Mouse (Mus musculus): ENCODE measurements at regions not wholly inside any gene's neighbourhood (a gene's known extent, or its start where the extent isn't known, plus 50 kb on each side); places are given as distances from the start of the nearest gene placed in this dataset.

DNA sequence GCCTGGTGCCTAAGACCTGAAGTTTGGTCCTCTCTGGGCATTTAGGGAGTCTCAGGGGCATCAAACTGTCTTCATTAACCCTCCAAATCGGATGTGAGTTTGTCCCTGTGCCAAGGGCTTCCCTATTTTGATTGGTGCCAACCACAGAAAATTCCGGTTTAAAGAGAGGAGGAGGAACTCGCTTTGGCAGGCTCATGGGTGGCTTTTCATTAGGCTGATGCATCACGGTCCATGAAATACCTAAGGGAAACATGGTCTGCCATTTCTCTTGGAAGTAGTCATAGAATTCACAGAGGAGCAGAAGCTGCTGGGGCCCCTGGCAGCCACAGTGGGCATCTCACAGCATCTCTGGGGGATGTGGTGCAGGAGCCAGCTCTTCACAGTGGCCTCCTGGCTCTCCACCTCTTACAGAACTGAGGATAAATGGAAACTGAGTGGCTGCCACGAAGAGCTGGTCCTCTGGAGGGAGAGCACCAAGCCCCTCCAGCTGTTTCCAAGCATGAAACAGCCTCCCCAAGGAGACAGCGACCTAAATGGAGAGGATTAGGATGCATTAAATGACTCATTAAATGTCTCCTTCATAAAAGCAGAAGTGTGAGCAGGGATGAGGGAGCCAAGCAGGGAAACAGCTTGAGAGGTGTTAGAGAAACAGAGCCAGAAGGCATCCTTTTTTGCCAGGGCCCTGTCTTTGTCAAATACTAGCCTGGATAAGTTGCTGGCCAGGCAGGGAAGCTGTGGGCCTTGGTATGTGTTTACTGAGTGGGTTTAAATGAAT, 277.9 kb downstream of the Glrx3 start:
- no peak overlapping the region for H3ac ChIP-seq (ENCODE audit: control insufficient read depth, insufficient read length, low read depth)
- TF ChIP-seq CEBPB (IDR thresholded peaks at IDR 0.05; ENCODE audit: low read depth) (no peak), MYOD1 (IDR thresholded peaks at IDR 0.05; ENCODE audit: control insufficient read depth, insufficient read length, low read depth) (no peak), USF1 (IDR thresholded peaks at IDR 0.05; ENCODE audit: low read depth) (no peak), CTCF (IDR thresholded peaks at IDR 0.05; ENCODE audit: control insufficient read depth, insufficient read depth, insufficient read length) (no peak), FOSL1 (IDR thresholded peaks at IDR 0.05; ENCODE audit: insufficient read depth, low read length, poor library complexity, severe bottlenecking) (no peak), MAX (IDR thresholded peaks at IDR 0.05) (no peak), MYOG (IDR thresholded peaks at IDR 0.05; ENCODE audit: control insufficient read depth, extremely low read depth, insufficient read length) (no peak)
- no peaks in the 10 kb centered on the region for H3K79me2 ChIP-seq (ENCODE audit: control insufficient read depth, insufficient read depth)
- no peaks in the 10 kb centered on the region for H3K36me3 ChIP-seq (ENCODE audit: control insufficient read depth, insufficient read depth)
- H3K79me3 ChIP-seq (ENCODE audit: low read depth) = no peaks in the 10 kb centered on the region
- H3K4me3 ChIP-seq (ENCODE audit: insufficient read depth, poor library complexity, severe bottlenecking) = no peak overlapping the region
- H3K27me3 ChIP-seq (ENCODE audit: control insufficient read depth, insufficient read depth, insufficient read length) = no peaks in the 10 kb centered on the region

DNA sequence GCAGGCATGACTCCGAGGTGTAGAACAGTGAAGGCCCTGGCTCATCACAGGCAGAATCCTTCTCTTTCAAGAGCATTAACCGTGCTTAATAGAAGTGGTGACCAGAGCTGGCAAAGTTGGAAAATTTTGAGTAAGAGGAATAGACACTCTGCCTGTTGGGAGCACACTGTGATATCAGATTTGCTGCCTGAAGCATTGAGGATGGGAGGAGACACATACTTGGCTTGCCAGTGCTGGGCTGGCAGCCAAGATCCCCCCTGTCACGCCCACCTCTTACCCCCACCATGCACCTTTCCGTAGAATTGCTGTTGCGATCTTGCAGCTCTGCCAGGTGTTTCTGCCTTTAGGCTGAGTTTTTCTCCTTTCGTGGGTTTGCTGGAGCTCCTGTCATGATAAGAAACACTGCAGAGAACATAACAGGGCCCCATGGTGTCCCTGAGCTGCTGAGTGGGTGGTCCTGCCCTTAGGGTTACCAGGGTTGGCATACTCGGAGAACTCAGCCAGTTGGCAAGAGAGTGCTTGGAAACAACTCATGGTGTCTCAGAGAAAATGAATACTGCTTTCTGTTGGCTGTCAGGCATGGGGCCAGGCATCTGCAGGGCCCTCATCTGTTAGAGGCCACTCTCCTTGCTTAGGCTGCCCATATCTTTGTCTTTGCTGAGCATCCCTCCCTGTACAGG, 286.1 kb downstream of the Glrx3 start:
- Histone ChIP-seq H3K79me3 (ENCODE audit: low read depth) (no peaks in the 10 kb centered on the region), H3K27me3 (ENCODE audit: control insufficient read depth, insufficient read depth, insufficient read length) (no peaks in the 10 kb centered on the region), H3K79me2 (ENCODE audit: control insufficient read depth, insufficient read depth) (no peaks in the 10 kb centered on the region), H3K36me3 (ENCODE audit: control insufficient read depth, insufficient read depth) (no peaks in the 10 kb centered on the region), H3K4me3 (ENCODE audit: insufficient read depth, poor library complexity, severe bottlenecking) (no peak overlapping the region), H3ac (ENCODE audit: control insufficient read depth, insufficient read length, low read depth) (no peak overlapping the region)
- TF ChIP-seq MYOD1 (IDR thresholded peaks at IDR 0.05; ENCODE audit: control insufficient read depth, insufficient read length, low read depth) = no peak

DNA sequence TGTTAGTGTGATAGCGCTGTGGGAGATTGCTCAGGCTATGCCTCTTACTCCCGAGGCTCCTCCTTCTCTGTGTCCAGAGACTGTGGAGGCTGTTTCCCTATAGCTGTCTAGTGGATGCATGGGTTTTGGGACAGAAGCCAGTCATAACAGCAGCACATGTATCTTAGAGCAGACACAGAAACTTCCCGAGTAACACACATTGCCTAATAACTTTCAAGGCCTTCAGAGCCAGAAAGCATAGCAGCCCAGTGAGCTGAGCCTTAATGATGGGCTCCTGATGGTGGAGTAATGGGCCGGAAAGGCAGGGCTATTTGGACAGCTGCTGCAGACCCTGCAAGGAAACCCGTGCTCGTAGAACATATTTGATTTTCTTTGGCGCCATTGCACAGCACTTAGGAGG, 288.6 kb downstream of the Glrx3 start:
- no peaks in the 10 kb centered on the region for H3K36me3 ChIP-seq (ENCODE audit: control insufficient read depth, insufficient read depth)
- no peaks in the 10 kb centered on the region for H3K79me3 ChIP-seq (ENCODE audit: low read depth)
- no peaks in the 10 kb centered on the region for H3K79me2 ChIP-seq (ENCODE audit: control insufficient read depth, insufficient read depth)
- H3K27me3 ChIP-seq (ENCODE audit: control insufficient read depth, insufficient read depth, insufficient read length) = no peaks in the 10 kb centered on the region
- TF ChIP-seq USF1 (IDR thresholded peaks at IDR 0.05; ENCODE audit: low read depth) (no peak), MAX (IDR thresholded peaks at IDR 0.05) (no peak), MYOD1 (IDR thresholded peaks at IDR 0.05; ENCODE audit: control insufficient read depth, insufficient read length, low read depth) (no peak), CTCF (IDR thresholded peaks at IDR 0.05; ENCODE audit: control insufficient read depth, insufficient read depth, insufficient read length) (no peak), FOSL1 (IDR thresholded peaks at IDR 0.05; ENCODE audit: insufficient read depth, low read length, poor library complexity, severe bottlenecking) (no peak), MYOG (IDR thresholded peaks at IDR 0.05; ENCODE audit: control insufficient read depth, extremely low read depth, insufficient read length) (no peak), CEBPB (IDR thresholded peaks at IDR 0.05; ENCODE audit: low read depth) (no peak)
- no peak overlapping the region for H3ac ChIP-seq (ENCODE audit: control insufficient read depth, insufficient read length, low read depth)
- H3K4me3 ChIP-seq (ENCODE audit: insufficient read depth, poor library complexity, severe bottlenecking) = no peak overlapping the region

DNA sequence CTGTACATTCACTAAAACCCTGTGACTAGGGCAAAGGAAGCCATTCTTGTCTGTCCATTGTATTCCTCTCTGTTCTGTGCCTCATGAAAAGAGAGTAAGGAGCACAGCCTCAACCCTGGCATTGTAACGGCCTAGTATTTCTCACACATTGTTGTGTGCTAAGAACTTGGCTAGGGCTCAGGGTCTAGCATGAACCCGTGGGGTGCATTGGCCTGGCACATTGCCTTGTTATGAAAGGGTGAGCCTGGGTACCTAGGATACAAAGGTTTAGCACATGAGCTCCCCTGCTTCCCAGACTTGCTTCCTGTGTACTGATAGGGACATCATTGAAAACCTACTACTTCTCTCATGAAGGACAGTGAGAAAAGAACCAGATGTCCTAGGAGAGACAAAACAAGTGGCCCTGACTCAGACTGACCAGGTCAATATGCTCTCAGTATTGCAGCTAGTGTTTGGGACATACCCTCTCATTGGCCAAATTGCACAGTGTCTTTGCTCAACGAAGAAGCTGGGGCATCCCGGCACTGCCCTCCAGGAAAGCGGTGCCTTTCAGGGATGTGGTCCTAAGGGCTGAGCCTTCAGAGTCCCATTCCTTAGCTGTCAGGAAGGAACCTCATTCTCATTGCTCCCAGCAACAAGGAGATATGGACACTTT, 298.6 kb downstream of the Glrx3 start:
- Histone ChIP-seq H3ac (ENCODE audit: control insufficient read depth, insufficient read length, low read depth) (no peak overlapping the region), H3K4me3 (ENCODE audit: insufficient read depth, poor library complexity, severe bottlenecking) (no peak overlapping the region), H3K27me3 (ENCODE audit: control insufficient read depth, insufficient read depth, insufficient read length) (no peaks in the 10 kb centered on the region), H3K79me2 (ENCODE audit: control insufficient read depth, insufficient read depth) (no peaks in the 10 kb centered on the region), H3K79me3 (ENCODE audit: low read depth) (no peaks in the 10 kb centered on the region), H3K36me3 (ENCODE audit: control insufficient read depth, insufficient read depth) (no peaks in the 10 kb centered on the region)
- TF ChIP-seq FOSL1 (IDR thresholded peaks at IDR 0.05; ENCODE audit: insufficient read depth, low read length, poor library complexity, severe bottlenecking) (no peak), USF1 (IDR thresholded peaks at IDR 0.05; ENCODE audit: low read depth) (no peak), MYOD1 (IDR thresholded peaks at IDR 0.05; ENCODE audit: control insufficient read depth, insufficient read length, low read depth) (no peak), MYOG (IDR thresholded peaks at IDR 0.05; ENCODE audit: control insufficient read depth, extremely low read depth, insufficient read length) (no peak), MAX (IDR thresholded peaks at IDR 0.05) (no peak), CTCF (IDR thresholded peaks at IDR 0.05; ENCODE audit: control insufficient read depth, insufficient read depth, insufficient read length) (no peak), CEBPB (IDR thresholded peaks at IDR 0.05; ENCODE audit: low read depth) (no peak)

DNA sequence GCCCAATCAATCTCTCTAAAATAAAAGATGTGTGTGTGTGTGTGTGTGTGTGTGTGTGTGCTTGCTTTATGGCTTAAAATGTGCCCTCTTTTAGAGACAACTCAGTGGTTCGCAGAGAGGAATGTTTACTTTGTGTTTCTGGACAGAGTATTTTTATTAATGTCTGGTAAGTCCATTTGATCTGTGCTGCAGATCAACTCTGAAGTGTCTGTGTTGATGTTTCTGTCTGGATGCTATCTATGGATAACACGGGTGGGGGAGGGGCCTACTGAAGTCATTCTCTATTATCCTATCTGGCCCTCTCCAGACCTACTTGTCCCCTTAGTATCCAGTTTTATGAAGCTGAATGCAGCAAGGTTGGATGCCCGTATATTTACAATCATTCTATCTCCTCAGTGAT, 304.3 kb downstream of the Glrx3 start:
- no peak overlapping the region for H3K4me3 ChIP-seq (ENCODE audit: insufficient read depth, poor library complexity, severe bottlenecking)
- TF ChIP-seq CTCF (IDR thresholded peaks at IDR 0.05; ENCODE audit: control insufficient read depth, insufficient read depth, insufficient read length) (no peak), MAX (IDR thresholded peaks at IDR 0.05) (no peak), FOSL1 (IDR thresholded peaks at IDR 0.05; ENCODE audit: insufficient read depth, low read length, poor library complexity, severe bottlenecking) (no peak), CEBPB (IDR thresholded peaks at IDR 0.05; ENCODE audit: low read depth) (no peak), MYOD1 (IDR thresholded peaks at IDR 0.05; ENCODE audit: control insufficient read depth, insufficient read length, low read depth) (no peak), MYOG (IDR thresholded peaks at IDR 0.05; ENCODE audit: control insufficient read depth, extremely low read depth, insufficient read length) (no peak), USF1 (IDR thresholded peaks at IDR 0.05; ENCODE audit: low read depth) (no peak)
- no peaks in the 10 kb centered on the region for H3K36me3 ChIP-seq (ENCODE audit: control insufficient read depth, insufficient read depth)
- H3K79me3 ChIP-seq (ENCODE audit: low read depth) = no peaks in the 10 kb centered on the region
- H3K79me2 ChIP-seq (ENCODE audit: control insufficient read depth, insufficient read depth) = no peaks in the 10 kb centered on the region
- H3ac ChIP-seq (ENCODE audit: control insufficient read depth, insufficient read length, low read depth) = no peak overlapping the region
- no peaks in the 10 kb centered on the region for H3K27me3 ChIP-seq (ENCODE audit: control insufficient read depth, insufficient read depth, insufficient read length)

All from C2C12 (cell line).